Mouse (Mus musculus): ENCODE measurements around the gene Tlr4.

DNA sequence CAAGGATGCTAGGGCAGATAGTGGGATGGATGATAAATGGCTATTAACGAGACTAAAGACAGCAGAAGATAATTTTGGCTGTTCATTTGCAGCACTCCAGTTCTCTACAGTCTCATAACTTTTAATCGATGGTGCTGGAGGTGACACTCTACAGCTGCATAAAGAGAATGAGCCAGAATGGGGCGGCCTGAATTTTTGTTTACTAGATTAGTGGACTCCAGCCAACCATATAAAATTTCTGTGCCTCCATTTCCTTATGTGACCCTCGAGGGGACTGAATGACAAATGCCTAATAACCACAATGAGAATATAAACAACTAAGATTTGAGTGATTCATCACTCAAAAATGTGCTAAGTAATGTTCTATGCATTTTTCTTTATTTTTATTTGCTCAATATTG, 48.4 kb downstream of the Tlr4 start:
- TF ChIP-seq TBP (conservative IDR thresholded peaks at IDR 0.05; ENCODE audit: low read depth, low read length), result no peak
- TF ChIP-seq TCF12 (IDR thresholded peaks at IDR 0.05; ENCODE audit: low read depth, low read length), result no peak
- TF ChIP-seq POLR2A (IDR thresholded peaks at IDR 0.05; ENCODE audit: low read depth, low read length), result no peak
- TF ChIP-seq CHD1 (IDR thresholded peaks at IDR 0.05; ENCODE audit: low read depth, low read length), result no peak
- no peak for TF ChIP-seq CTCF (conservative IDR thresholded peaks at IDR 0.05 in 1 of 2, IDR thresholded peaks at IDR 0.05 in 1 of 2; ENCODE audit: low read depth in 2 of 2, low read length in 2 of 2)
